ENCODE assay signal across 12 mouse cellular contexts in genomic region chr7:130976305-130976935, GRCm38 (mm10). TPM values are rescaled to one million over a fixed set of nuclear protein-coding genes. Genes with fewer than 3 reads are reported as not detected.
DNase-seq lines count a peak whose midpoint lies in the region; ATAC-seq lines count a peak whose summit lies in the region.
"Had no signal": no experiment of that assay in that cellular context is flagged by ENCODE, and none has a peak within 500 bp of the region (broad histone marks: within the 10 kb centered on the region; RNA-seq: fewer than 3 reads in every experiment).

No protein-coding gene starts in this region.

- no peak overlapping the region for H3K4me2 ChIP-seq in heart, embryonic 15.5 days
- H3K4me2 ChIP-seq in midbrain, embryonic 13.5 days (replicated peaks): no peak overlapping the region
- H3K4me2 ChIP-seq in midbrain, embryonic 15.5 days: no peak overlapping the region
- H3K4me2 ChIP-seq in embryonic facial prominence, embryonic 12.5 days (replicated peaks): no peak overlapping the region
- no peak overlapping the region for H3K4me2 ChIP-seq in midbrain, embryonic 14.5 days (ENCODE audit: low read length)
- H3K4me2 ChIP-seq: embryonic facial prominence, embryonic 13.5 days had no signal

- peaks cover 31% of the 10 kb centered on the region for H3K4me1 ChIP-seq in heart, embryonic 15.5 days (replicated peaks)
- H3K4me1 ChIP-seq in midbrain, embryonic 13.5 days (replicated peaks): peaks cover 16% of the 10 kb centered on the region
- H3K4me1 ChIP-seq in midbrain, embryonic 15.5 days: peaks cover 8% of the 10 kb centered on the region
- H3K4me1 ChIP-seq in embryonic facial prominence, embryonic 12.5 days: peaks cover 19% of the 10 kb centered on the region
- peaks cover 6% of the 10 kb centered on the region; the same call in 1 of the 2 replicates for H3K4me1 ChIP-seq in midbrain, embryonic 14.5 days (ENCODE audit: control insufficient read depth, insufficient read depth, low read length)

- peak overlapping the region; percentile 82 for H3K27ac ChIP-seq in heart, embryonic 15.5 days
- no peak overlapping the region for H3K27ac ChIP-seq in midbrain, embryonic 13.5 days
- no peak overlapping the region for H3K27ac ChIP-seq in midbrain, embryonic 15.5 days
- peak overlapping the region; percentile 25; the same call in 1 of the 2 replicates for H3K27ac ChIP-seq in embryonic facial prominence, embryonic 12.5 days
- H3K27ac ChIP-seq in midbrain, embryonic 14.5 days (replicated peaks; ENCODE audit: low read depth, low read length): no peak overlapping the region
- H3K27ac ChIP-seq: embryonic facial prominence, embryonic 13.5 days had no signal

- no peaks in the 10 kb centered on the region; the same call in 1 of the 2 replicates for H3K36me3 ChIP-seq in heart, embryonic 15.5 days
- no peaks in the 10 kb centered on the region for H3K36me3 ChIP-seq in midbrain, embryonic 13.5 days
- no peaks in the 10 kb centered on the region for H3K36me3 ChIP-seq in midbrain, embryonic 15.5 days (replicated peaks)
- H3K36me3 ChIP-seq in embryonic facial prominence, embryonic 12.5 days: no peaks in the 10 kb centered on the region
- no peaks in the 10 kb centered on the region for H3K36me3 ChIP-seq in midbrain, embryonic 14.5 days (ENCODE audit: control insufficient read depth, insufficient read depth, low read length)
- H3K36me3 ChIP-seq: embryonic facial prominence, embryonic 13.5 days had no signal

- 48% methylated on average over 13 of the region's 13 CpGs for WGBS in heart, embryonic 15.5 days
- WGBS in midbrain, embryonic 13.5 days: 61% methylated on average over 13 of the region's 13 CpGs
- WGBS in midbrain, embryonic 15.5 days: 52% methylated on average over 13 of the region's 13 CpGs
- WGBS in embryonic facial prominence, embryonic 12.5 days: 45% methylated on average over 13 of the region's 13 CpGs
- 57% methylated on average over 13 of the region's 13 CpGs for WGBS in midbrain, embryonic 14.5 days

- no peak for ATAC-seq in heart, embryonic 15.5 days (replicated peaks; ENCODE audit: insufficient number of reproducible peaks, insufficient read depth, low FRiP score, low read depth)
- ATAC-seq in midbrain, embryonic 13.5 days: peak; percentile 30; the same call in 1 of the 2 replicates
- ATAC-seq in midbrain, embryonic 15.5 days (replicated peaks): no peak
- no peak for ATAC-seq in embryonic facial prominence, embryonic 12.5 days (ENCODE audit: insufficient number of reproducible peaks, insufficient read depth, low FRiP score, low TSS enrichment)
- no peak for ATAC-seq in midbrain, embryonic 14.5 days (ENCODE audit: low FRiP score, low TSS enrichment)

- H3K9me3 ChIP-seq in heart, embryonic 15.5 days (replicated peaks): no peaks in the 10 kb centered on the region
- no peaks in the 10 kb centered on the region for H3K9me3 ChIP-seq in midbrain, embryonic 13.5 days
- H3K9me3 ChIP-seq in midbrain, embryonic 15.5 days: no peaks in the 10 kb centered on the region
- H3K9me3 ChIP-seq in embryonic facial prominence, embryonic 12.5 days: no peaks in the 10 kb centered on the region
- H3K9me3 ChIP-seq in midbrain, embryonic 14.5 days (ENCODE audit: control insufficient read depth, low read length): no peaks in the 10 kb centered on the region
- H3K9me3 ChIP-seq: embryonic facial prominence, embryonic 13.5 days had no signal

- H3K27me3 ChIP-seq in heart, embryonic 15.5 days: no peaks in the 10 kb centered on the region
- no peaks in the 10 kb centered on the region for H3K27me3 ChIP-seq in midbrain, embryonic 13.5 days
- no peaks in the 10 kb centered on the region for H3K27me3 ChIP-seq in midbrain, embryonic 15.5 days (replicated peaks)
- no peaks in the 10 kb centered on the region for H3K27me3 ChIP-seq in embryonic facial prominence, embryonic 12.5 days
- H3K27me3 ChIP-seq in midbrain, embryonic 14.5 days (ENCODE audit: control insufficient read depth, insufficient read depth, low read length): no peaks in the 10 kb centered on the region
- H3K27me3 ChIP-seq: embryonic facial prominence, embryonic 13.5 days had no signal

- no peak overlapping the region for H3K4me3 ChIP-seq in heart, embryonic 15.5 days
- H3K4me3 ChIP-seq in midbrain, embryonic 13.5 days (replicated peaks): no peak overlapping the region
- no peak overlapping the region for H3K4me3 ChIP-seq in midbrain, embryonic 15.5 days
- no peak overlapping the region for H3K4me3 ChIP-seq in embryonic facial prominence, embryonic 12.5 days
- no peak overlapping the region for H3K4me3 ChIP-seq in midbrain, embryonic 14.5 days (replicated peaks; ENCODE audit: low read depth, low read length)
- H3K4me3 ChIP-seq: embryonic facial prominence, embryonic 13.5 days had no signal

- intact Hi-C loops in heart, postnatal 36 days (cut with DNase I): no loop called here

- H3K9ac ChIP-seq in heart, embryonic 15.5 days: 0 out of 2 replicates have a peak overlapping the region, but pooled peaks have one; percentile 9
- H3K9ac ChIP-seq in midbrain, embryonic 13.5 days (replicated peaks): no peak overlapping the region
- H3K9ac ChIP-seq in midbrain, embryonic 15.5 days: no peak overlapping the region
- no peak overlapping the region for H3K9ac ChIP-seq in embryonic facial prominence, embryonic 12.5 days
- H3K9ac ChIP-seq in midbrain, embryonic 14.5 days (replicated peaks; ENCODE audit: low read length): no peak overlapping the region
- H3K9ac ChIP-seq: embryonic facial prominence, embryonic 13.5 days had no signal

- DNase-seq in heart, postnatal 36 days: no peak
- peak; percentile 31 for DNase-seq in midbrain, embryonic 14.5 days
- no peak for DNase-seq in natural killer cell, adult 2 months (ENCODE audit: low spot score in 2 of 2)
- DNase-seq: gastrocnemius, postnatal 25 days; kidney, adult 8-10 months; thymus, postnatal 25 days had no signal

RNA-seq across cellular contexts. Expression of gene Htra1, which starts 40.5 kb away (rescaled TPM):
- polyA plus RNA-seq in heart, embryonic 15.5 days (2015; fragmentation: Nextera tagmentation; extraction: Ambion mirVana): 78.0 and 80.3 TPM in 2 replicates
- 100 to 1,000 TPM; 120 to 129 TPM for total RNA-seq in heart, postnatal 36 days (2021)
- polyA plus RNA-seq in midbrain, embryonic 13.5 days (2015; fragmentation: Nextera tagmentation; extraction: Ambion mirVana): 4.3 and 6.2 TPM in 2 replicates
- polyA plus RNA-seq in midbrain, embryonic 15.5 days (2015; fragmentation: Nextera tagmentation; extraction: Ambion mirVana): 15.4 and 18.7 TPM in 2 replicates
- 11.6 and 16.2 TPM in 2 replicates for polyA plus RNA-seq in embryonic facial prominence, embryonic 12.5 days (2016; fragmentation: Nextera tagmentation; extraction: Ambion mirVana)
- polyA plus RNA-seq in midbrain, embryonic 14.5 days (2014; fragmentation: Nextera tagmentation; extraction: Ambion mirVana): 6.9 and 12.7 TPM in 2 replicates

RNA-seq across cellular contexts. Expression of gene Dmbt1, which starts 55.4 kb away (rescaled TPM):
- 0.06 TPM in 1 of 2 replicates, not detected in the other for polyA plus RNA-seq in heart, embryonic 15.5 days (2015; fragmentation: Nextera tagmentation; extraction: Ambion mirVana)
- not detected for total RNA-seq in heart, postnatal 36 days (2021)
- polyA plus RNA-seq in midbrain, embryonic 13.5 days (2015; fragmentation: Nextera tagmentation; extraction: Ambion mirVana): 0.04 TPM in 1 of 2 replicates, not detected in the other
- polyA plus RNA-seq in midbrain, embryonic 15.5 days (2015; fragmentation: Nextera tagmentation; extraction: Ambion mirVana): 0.15 TPM in 1 of 2 replicates, not detected in the other
- not detected in 2 replicates for polyA plus RNA-seq in embryonic facial prominence, embryonic 12.5 days (2016; fragmentation: Nextera tagmentation; extraction: Ambion mirVana)
- not detected in 2 replicates for polyA plus RNA-seq in midbrain, embryonic 14.5 days (2014; fragmentation: Nextera tagmentation; extraction: Ambion mirVana)
- total RNA-seq: gastrocnemius, postnatal 25 days; left cerebral cortex, postnatal 25 days had no signal
- polyA plus RNA-seq: embryonic facial prominence, embryonic 13.5 days had no signal

Comparison
In these comparisons a context has a peak if more than half of its experiments do, and no peak if none do; other contexts are left out.
1. H3K27ac ChIP-seq: peak in heart, embryonic 15.5 days (single experiment) and embryonic facial prominence, embryonic 12.5 days (single experiment); none in midbrain, embryonic 13.5 days (single experiment), midbrain, embryonic 15.5 days (single experiment) and midbrain, embryonic 14.5 days (single experiment).